Mouse (Mus musculus) heart, embryonic 10.5 days (tissue): ENCODE measurements at regions not wholly inside any gene's neighbourhood (a gene's known extent, or its start where the extent isn't known, plus 50 kb on each side); places are given as distances from the start of the nearest gene placed in this dataset.

Experiments used
- DNase-seq: peaks from one replicate; pipeline ENCODE4 v3.0.0-alpha.2; 2017; ENCODE audit warnings: low spot score
- H3K27ac ChIP-seq: fragments of 300-500 bp; sonication (generic); 2 replicates; pipeline ENCODE4 v1.5.1; 2016; ENCODE audit warnings: mild to moderate bottlenecking
- H3K27me3 ChIP-seq: fragments of 300-500 bp; sonication (generic); 2 replicates; pipeline ENCODE4 v1.6.1; 2016; ENCODE audit warnings: mild to moderate bottlenecking; ENCODE audit not compliant: poor library complexity, insufficient read depth, severe bottlenecking
- H3K36me3 ChIP-seq: fragments of 300-500 bp; sonication (generic); 2 replicates; pipeline ENCODE4 v1.6.1; 2016; ENCODE audit warnings: mild to moderate bottlenecking, moderate library complexity
- H3K4me1 ChIP-seq: fragments of 300-500 bp; sonication (generic); 2 replicates; pipeline ENCODE4 v1.6.1; 2016; ENCODE audit warnings: mild to moderate bottlenecking
- H3K4me3 ChIP-seq: fragments of 300-500 bp; sonication (generic); 2 replicates; pipeline ENCODE4 v1.5.1; 2016; ENCODE audit warnings: mild to moderate bottlenecking, moderate library complexity
- H3K9me3 ChIP-seq: fragments of 300-500 bp; sonication (generic); 2 replicates; pipeline ENCODE4 v1.6.1; 2016; ENCODE audit warnings: mild to moderate bottlenecking, moderate library complexity
- WGBS: fragments of 180-500 bp; shearing (Covaris S2); methylation state at CpG from one replicate; pipeline ENCODE4 v1.1.7; 2016; 5-methylcytosine and 5-hydroxymethylcytosine counted together

DNA sequence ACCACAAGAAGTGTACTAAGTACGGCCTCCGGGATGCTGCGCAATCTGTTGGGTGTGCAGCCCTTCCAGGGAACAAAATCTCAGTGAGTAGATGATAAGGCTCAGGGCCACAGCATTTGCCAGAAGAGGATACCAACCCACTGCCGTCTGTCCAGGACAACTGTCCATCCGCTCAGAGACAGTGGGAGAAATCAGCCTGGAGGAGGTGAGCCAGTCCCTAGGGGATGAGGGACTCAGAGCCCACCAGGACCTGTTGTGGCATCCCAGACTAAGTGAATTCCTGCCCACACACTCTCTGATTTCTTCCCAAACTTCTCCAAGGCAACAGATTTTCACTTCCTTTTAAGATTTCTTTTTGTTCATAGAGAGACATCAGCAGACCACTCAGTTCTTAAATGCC lies 158.8 kb downstream of the Bcl11b start:
- WGBS, result 79% methylated on average over 5 of the region's 5 CpGs
- 0 out of 2 replicates have a peak, but pooled peaks cover 5% of the 10 kb centered on the region for H3K27me3 ChIP-seq
- H3K36me3 ChIP-seq, result no peaks in the 10 kb centered on the region
- H3K4me3 ChIP-seq, result no peak overlapping the region
- no peaks in the 10 kb centered on the region for H3K4me1 ChIP-seq
- no peak overlapping the region for H3K27ac ChIP-seq
- no peak for DNase-seq
- no peaks in the 10 kb centered on the region for H3K9me3 ChIP-seq

DNA sequence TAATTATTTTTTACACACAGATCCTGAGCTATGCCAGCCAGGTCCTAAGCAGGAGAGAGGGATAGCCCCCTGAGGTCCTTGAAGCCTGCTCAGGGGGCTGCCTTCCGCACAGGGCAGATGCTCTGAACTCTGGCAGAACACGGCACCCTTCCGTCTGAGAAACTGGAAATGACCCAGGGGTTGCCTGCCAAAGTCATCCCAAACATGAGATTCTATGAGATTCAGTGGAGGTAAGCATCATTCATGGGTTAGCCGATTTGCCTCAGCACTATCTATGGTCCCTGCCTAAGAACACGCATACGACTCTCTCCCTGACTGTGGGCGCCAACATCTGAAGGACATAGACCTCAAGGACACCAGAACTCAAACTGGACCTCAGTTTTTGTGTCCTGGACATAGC lies 152.8 kb downstream of the Bcl11b start:
- DNase-seq, result no peak
- no peak overlapping the region for H3K4me3 ChIP-seq
- no peaks in the 10 kb centered on the region for H3K9me3 ChIP-seq
- no peaks in the 10 kb centered on the region for H3K4me1 ChIP-seq
- WGBS, result 91% methylated on average over 7 of the region's 7 CpGs
- H3K27ac ChIP-seq, result no peak overlapping the region
- H3K27me3 ChIP-seq, result no peaks in the 10 kb centered on the region
- H3K36me3 ChIP-seq, result no peaks in the 10 kb centered on the region

DNA sequence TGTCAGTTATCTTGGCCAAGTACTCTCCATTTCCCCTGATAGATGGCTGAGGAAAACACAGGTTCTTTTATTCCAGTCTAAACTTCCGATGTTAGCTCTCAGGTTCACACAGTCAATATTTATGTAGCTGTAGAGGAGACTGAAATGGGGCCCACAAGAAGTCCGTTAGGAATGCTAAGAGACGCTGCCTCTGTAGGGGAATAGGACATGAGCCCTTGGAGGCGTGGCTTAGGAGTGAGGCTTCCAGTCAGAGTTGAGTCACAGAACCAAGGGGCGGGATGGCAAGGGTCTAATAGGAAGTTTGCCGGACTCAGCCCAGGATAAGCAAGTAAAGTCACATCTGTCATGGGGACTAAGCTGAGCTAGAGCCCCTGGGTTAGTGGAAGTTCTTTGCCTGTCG lies 150.5 kb downstream of the Bcl11b start:
- Histone ChIP-seq H3K27me3 (no peaks in the 10 kb centered on the region), H3K36me3 (no peaks in the 10 kb centered on the region), H3K4me1 (no peaks in the 10 kb centered on the region), H3K27ac (no peak overlapping the region), H3K9me3 (no peaks in the 10 kb centered on the region), H3K4me3 (no peak overlapping the region)
- no peak for DNase-seq
- 61% methylated on average over 7 of the region's 7 CpGs for WGBS

DNA sequence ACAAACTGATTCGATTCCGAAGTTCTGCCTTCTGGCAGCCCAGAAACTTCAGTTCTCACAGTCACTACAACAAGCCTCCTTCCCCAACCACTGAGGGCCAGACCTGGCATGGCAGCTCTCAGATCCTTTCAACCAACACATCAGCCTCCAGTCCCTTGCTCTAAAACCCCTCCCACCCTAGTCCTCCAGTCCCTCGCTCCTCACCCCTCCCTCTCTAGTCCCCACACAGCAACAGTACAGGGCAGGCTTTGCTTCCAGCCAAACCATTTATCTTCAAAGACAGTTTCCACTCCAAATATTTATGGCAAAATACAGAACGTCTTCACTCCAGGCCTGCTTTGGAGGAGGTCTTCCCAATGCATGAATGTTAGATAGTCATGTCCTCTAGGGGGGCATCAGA lies 147.9 kb downstream of the Bcl11b start:
- 80% methylated on average over 4 of the region's 4 CpGs for WGBS
- Histone ChIP-seq H3K9me3 (no peaks in the 10 kb centered on the region), H3K27ac (no peak overlapping the region), H3K36me3 (no peaks in the 10 kb centered on the region), H3K4me3 (no peak overlapping the region), H3K27me3 (no peaks in the 10 kb centered on the region), H3K4me1 (0 out of 2 replicates have a peak, but pooled peaks cover 6% of the 10 kb centered on the region)
- no peak for DNase-seq

DNA sequence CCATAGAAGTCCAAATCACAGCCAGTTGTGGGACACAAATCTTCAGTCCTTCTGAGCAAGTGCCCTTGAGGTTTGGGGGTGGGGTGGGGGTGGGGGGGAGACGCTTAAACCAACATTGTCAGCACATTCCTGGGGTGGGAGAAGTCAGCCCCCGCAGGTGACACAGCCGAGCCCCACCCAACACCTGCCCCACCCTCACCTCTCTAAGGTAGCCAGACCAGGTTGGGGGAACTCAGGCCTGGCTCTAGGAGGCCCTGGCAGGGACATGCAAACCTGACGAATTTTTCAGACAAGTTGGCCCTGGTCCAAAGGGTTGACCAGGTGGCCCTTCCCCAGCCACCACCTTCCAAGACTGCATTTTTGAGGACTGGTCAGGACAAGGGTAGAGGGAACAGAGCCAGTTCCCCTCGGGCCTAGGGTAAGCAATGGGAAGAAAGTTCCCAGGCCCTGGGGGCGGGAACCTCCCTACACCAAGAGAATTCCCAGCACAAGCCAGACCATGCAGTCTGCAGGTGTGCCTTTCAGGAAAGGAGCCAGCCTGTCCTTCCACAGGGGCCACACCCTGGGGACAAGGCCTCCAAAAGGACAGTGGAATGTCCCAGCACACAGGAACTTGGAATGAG lies 146.9 kb downstream of the Bcl11b start:
- WGBS, result 68% methylated on average over 6 of the region's 6 CpGs
- 0 out of 2 replicates have a peak, but pooled peaks cover 6% of the 10 kb centered on the region for H3K4me1 ChIP-seq
- no peaks in the 10 kb centered on the region for H3K27me3 ChIP-seq
- H3K9me3 ChIP-seq, result no peaks in the 10 kb centered on the region
- no peak for DNase-seq
- no peak overlapping the region for H3K27ac ChIP-seq
- no peak overlapping the region for H3K4me3 ChIP-seq
- no peaks in the 10 kb centered on the region for H3K36me3 ChIP-seq

DNA sequence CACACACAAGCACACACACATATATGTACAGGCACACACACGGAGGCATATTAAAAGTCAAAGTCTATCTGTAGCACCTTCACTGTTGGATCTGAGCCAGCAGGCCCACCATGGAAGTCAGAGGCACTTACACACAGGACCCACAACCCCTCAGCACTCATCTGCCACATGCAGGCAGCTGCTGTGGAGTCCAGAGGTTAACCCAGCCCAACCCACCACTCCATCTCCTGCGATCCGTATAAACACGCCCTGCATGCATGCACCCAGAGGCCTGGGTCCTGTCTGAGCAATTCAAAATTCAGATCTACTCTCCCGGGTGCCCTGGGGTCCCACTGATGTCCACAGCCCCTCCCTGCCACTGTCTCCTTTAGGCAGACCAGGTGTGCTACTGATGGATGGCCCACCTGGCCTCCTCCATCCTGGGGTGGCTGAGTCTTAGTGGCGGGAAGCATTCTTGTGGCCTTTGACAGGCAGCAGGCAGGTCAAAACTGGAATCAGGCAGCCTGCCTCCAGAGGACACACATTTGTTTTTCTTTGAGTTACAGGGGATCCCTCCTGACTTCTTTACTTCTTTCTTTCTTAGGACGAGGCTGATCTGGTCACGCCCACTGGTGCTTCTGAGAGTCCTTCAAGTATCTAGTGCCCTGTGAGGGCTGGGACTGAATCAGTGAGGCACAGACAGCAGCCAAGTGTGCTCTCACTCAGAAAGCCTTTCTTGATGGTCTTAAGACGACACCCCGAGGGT lies 144.7 kb downstream of the Bcl11b start:
- H3K4me3 ChIP-seq, result no peak overlapping the region
- H3K27me3 ChIP-seq, result no peaks in the 10 kb centered on the region
- H3K27ac ChIP-seq, result no peak overlapping the region
- DNase-seq, result no peak
- H3K9me3 ChIP-seq, result no peaks in the 10 kb centered on the region
- no peaks in the 10 kb centered on the region for H3K36me3 ChIP-seq
- H3K4me1 ChIP-seq, result 0 out of 2 replicates have a peak, but pooled peaks cover 6% of the 10 kb centered on the region
- 59% methylated on average over 10 of the region's 10 CpGs for WGBS

DNA sequence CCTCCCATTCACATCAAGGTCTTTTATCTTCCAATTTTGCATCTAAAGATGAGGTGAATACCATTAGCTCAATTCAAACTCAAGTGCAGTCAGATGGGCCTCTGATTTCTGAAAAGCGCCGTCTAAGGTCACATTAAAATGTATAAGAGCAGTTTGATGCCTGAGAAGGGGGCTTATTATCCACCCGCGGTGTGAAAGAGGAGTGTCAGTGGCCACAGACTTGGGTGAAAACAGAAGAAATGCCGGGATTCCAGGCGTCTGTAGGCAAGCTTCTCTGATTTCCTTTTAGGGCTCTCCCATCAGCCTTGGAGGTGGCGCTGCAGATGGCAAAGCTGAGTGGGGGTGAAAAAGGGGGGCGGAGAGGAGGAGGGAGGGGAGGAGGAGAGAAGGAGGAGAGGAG lies 143.7 kb downstream of the Bcl11b start:
- no peaks in the 10 kb centered on the region for H3K9me3 ChIP-seq
- 0 out of 2 replicates have a peak, but pooled peaks cover 6% of the 10 kb centered on the region for H3K4me1 ChIP-seq
- H3K4me3 ChIP-seq, result no peak overlapping the region
- DNase-seq, result no peak
- WGBS, result 21% methylated on average over 7 of the region's 8 CpGs
- H3K36me3 ChIP-seq, result no peaks in the 10 kb centered on the region
- no peak overlapping the region for H3K27ac ChIP-seq
- H3K27me3 ChIP-seq, result no peaks in the 10 kb centered on the region

DNA sequence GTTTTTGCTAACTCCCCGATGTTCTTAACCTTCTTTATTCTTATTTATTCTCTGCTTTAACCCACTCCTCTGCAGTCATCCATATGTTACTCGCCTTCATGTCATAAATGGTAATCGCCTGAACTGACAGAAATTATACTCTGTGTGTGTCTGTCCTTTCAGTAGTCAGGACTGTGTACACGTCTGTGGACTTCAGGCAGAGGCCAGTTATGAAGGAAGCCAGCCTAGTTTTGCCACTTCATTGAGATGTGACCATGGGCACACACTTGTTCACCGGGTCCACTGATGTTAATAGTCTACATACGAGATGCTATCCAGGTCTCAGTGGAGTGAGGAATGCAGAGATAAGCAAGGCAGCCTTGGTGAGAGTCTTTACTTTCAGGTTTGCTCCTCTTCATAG lies 143.0 kb downstream of the Bcl11b start:
- Histone ChIP-seq H3K36me3 (no peaks in the 10 kb centered on the region), H3K4me1 (0 out of 2 replicates have a peak, but pooled peaks cover 6% of the 10 kb centered on the region), H3K27ac (no peak overlapping the region), H3K4me3 (no peak overlapping the region), H3K27me3 (no peaks in the 10 kb centered on the region), H3K9me3 (no peaks in the 10 kb centered on the region)
- 66% methylated on average over 6 of the region's 6 CpGs for WGBS
- no peak for DNase-seq
